Mouse (Mus musculus): ENCODE measurements around the gene Larp4.
"Not testable (repeated sequence)": the region's sequence is repeated elsewhere in the genome, so short reads cannot be mapped to it uniquely, and the experiment has no call there.

Larp4 gene

DNA sequence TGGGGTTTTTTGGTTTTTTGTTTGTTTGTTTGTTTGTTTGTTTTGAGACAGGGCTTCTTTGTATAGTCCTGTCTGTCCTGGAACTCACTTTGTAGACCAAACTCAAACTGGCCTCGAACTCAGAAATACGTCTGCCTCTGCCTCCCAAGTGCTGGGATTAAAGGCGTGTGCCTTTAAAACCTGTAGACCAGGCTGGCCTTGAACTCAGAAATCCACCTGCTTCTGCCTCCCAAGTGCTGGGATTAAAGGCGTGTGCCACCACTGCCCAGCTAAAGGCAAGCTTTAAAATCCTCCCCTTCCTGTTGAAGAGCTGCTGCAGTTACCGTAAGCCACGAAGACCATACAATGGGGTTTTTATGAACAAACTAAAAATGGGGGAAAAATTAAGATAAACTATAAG is at the start of gene Larp4:
Gene Larp4, plus strand, starts transcription at position 301 of the 400 bp plus-strand sequence.
- DNase-seq (ENCODE audit: low spot score): not testable (repeated sequence)

DNA sequence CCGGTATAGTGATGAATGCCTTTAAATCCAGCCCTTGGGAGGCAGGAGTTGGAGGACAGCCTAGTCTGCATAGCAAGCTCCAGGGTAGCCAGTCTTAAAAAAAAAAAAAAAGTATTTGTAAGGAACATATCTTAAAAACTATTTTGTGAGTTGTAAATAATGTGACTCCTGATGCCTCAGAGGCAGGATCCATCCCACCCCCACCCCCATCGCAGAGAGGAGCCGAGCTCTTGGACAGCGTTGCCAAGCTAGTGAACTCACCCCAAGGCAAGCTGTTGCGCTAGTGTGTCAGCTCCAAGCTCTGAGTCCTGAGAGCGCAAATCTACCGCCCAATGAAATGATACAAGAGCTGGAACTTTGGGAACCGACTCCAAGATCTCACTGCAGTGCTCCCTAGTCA is 38.6 kb upstream of the Larp4 start:
- DNase-seq (ENCODE audit: low spot score): no peak

DNA sequence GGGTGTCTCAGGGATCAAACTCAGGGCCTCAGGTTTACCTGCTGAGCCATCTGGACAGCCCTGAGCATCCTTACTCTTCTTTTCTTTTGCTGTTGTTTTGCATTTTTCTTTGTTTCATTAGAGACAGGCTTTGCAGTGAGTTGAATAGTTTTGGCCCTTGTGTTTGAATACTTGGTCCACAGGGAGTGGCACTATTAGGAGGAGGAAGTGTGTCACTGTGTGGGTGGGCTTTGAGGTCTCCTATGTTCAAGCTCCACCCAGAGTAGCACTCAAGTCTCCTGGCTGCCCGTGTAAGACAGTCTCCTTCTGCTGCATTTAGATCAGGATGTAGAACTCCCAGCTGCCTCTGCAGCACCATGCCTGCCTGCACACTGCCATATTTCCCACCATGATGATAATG is 35.4 kb upstream of the Larp4 start:
- no peak for DNase-seq (ENCODE audit: low spot score)

DNA sequence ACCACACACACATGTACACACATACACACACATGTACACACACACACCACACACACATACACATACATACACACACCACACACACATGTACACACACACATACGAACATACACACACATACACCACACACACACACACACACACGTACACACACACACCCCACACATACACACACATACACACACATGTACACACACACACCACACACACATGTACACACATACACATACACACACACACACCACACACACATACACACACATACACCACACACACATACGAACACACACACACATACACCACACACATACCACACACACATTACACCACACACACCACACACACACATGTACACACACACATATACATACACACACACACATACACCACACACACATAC is 33.2 kb upstream of the Larp4 start:
- no peak for DNase-seq (ENCODE audit: low spot score)

DNA sequence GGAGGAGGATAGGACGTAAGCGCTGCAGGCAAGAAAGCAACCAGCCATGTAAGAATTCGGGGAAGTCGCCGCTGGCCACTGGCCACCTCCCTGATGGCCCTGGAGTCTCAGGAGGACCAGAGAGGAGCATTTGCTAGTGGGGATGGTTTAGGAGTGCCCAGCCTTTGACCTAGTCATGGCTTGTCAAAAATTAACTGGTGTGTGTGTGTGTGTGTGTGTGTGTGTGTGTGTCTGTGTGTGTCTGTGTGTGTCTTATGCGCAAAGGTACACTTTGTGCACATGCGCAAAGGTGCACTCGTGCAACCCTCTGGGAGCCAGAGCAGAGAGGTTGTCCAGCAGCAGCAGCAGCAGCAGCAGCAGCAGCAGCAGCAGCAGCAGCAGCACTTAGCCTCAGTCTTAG is 32.0 kb upstream of the Larp4 start:
- DNase-seq (ENCODE audit: low spot score): no peak

DNA sequence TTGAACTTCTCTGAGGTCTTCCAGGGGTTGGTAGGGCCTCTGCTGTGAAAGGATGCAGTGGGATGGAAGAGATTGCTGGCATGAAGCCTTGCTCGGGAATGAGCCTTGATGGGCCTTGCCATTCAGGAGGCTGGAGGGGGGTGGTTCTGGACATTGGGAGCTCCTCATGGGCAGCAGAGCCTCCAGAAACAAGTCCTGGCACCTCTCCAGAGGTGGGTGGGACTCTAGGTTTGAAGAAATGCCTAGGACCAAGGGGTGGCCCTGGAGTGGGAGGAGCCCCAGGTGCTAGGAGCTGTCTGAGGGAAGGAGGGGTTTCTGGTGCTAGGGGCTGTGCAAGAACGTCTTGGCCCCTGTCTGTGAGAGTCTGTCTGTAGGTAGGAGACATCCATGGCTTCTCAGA is 29.4 kb upstream of the Larp4 start:
- DNase-seq (ENCODE audit: low spot score): no peak

DNA sequence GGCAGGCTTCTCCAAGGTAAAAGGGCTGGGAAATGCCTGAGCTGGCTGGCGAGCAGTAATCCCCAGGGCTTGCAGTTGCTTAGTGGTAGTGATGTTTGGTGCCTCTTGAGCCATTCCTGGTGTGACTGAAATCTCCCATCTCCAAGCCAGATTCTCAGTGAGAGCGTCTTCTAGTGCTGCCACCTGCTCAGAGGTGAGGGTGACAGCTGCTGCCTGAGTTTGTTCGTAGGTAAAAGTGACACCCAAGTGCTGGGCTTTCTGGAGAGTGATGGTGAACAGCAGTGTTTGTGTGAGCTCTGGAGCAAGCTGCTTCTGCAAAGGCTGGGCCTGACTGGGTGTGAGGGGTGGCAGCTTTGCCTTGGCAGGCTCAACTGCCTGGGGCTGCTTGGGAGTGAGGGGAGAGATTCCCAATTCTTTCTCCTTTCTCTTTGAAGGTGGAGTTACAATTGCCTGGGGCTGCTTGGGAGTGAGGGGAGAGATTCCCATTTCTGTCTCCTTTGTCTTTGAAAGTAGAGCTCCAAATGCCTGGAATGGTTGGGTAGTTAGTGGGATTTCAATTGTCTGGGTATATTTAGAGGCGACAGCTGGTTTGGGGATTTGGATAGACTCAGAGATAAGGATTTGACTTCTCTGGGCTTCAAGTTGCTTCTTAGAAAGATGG is 28.8 kb upstream of the Larp4 start:
- no peak for DNase-seq (ENCODE audit: low spot score)

DNA sequence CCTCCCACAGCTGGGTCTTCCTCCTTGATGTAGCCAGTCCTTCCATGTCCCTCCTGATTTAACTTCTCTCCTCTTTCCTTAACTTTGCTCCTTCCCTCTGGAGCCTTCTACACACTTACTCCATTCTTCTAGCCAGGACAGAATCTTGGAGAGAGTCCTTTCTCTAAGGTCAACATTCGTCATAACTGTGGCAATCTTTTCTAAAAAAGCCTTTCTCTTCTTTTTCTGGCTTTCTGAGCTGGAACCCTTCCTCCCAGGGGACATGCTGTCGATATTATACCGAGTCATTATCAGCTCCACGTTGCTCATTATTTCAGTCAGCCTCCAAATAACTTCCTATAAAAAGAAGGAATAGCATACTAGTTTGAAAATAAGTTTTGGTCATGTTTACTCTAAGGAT is 14.5 kb upstream of the Larp4 start:
- DNase-seq (ENCODE audit: low spot score): no peak

DNA sequence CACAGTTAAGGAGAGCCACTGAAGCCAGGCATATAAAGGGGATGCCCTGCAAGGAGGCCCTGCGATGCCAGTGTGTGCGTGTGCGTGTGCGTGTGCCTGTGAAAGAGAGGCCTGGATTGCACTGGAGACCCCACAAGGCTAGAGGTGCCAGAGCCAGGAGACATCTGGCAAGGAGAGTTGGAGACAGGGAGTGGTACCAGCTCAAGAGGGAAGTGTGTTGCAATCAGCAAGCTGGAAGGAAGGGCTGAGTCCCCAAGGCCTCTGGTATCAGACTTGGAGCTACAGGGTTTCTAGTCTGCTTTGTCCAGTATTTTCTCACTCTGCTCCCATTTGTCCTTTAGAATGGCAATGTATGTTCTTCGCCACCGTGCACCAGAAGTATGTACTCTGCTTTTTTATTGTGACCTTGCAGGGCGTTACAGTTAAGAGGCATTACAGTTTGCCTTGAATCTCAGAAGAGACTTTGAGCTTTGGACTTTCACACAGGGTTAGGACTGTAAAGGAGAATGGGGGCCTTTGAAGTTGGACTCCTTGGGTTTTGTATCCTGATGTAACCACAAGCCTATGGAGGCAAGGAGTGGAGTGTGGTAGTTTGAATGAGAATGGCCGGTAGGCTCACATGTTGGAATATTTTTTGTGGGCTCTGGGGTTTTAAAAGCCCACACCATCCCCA is 4.6 kb upstream of the Larp4 start:
- no peak for DNase-seq (ENCODE audit: low spot score)

DNA sequence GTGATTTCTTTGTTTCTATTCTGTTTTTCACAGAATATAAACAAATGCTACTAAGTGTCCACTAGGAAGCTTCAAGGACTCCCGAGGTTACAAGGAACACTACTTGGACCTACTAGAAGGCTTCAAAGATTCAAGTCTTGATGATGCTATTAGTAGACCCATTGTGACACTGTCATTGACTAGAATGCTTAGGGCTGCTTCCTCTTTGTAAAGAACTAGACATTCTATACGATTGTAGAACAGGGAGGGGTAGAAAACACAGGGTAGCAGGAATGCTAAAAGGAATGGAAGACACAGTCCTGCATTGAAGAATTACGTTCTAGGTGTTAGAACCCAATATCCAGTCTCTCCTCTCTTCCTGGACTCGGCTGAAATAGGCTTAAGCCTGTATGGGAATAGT is 2.9 kb upstream of the Larp4 start, which contains the start of gene Fam186a:
Gene Fam186a, minus strand, starts transcription at position 101 of the 400 bp plus-strand sequence.
- no peak for DNase-seq (ENCODE audit: low spot score)

DNA sequence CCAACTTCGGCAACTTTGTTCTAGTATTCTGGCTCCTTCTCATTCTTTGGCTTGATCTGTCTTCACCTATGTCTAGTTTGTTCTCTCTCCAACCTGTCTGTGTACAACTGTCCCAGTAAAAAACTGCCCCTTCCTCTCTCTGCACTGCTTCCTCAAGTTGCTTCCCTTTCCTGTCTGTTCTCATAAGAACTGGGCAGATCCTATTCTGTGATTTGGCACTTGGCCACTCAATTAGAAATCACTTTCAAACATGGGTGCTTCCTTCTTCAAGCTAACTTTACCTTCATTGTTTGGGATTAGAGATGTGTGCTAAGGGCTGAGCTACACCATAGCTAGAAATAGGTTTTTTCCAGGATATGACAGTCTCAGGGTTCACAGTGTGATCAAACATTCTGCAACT is 741 bp downstream of the Larp4 start:
- no peak for DNase-seq (ENCODE audit: low spot score)

DNA sequence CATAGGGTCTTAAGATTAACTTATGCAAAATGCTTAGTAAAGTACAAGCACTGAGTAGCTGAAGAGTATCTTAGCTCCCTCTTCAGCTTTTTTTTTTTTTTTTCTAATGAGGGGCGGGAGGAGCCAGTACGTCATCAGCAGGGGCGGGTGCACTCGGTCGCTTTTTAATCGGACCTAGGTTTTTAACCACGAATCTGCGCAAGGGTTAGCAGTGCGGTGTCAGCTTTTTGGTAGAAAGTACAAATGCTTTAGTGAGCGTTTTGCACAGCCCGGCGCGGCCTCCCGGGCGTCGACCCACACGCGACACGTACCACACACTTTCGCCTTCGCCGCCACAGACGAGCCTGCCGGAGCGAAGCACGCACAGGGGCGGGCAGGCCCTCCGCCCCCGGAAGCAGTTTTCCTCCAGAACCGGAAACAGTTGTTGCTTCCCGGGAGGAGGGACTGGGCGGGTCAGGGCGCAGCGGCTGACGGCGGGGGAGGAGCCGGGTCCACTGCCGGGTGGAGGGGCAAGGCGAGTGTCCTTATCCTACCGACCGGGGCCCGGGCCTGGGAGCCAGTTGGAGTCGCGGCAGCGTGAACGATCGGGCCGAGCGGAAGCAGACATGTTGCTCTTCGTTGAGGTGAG is 2.6 kb downstream of the Larp4 start:
- peak; percentile 94 for DNase-seq (ENCODE audit: low spot score)

DNA sequence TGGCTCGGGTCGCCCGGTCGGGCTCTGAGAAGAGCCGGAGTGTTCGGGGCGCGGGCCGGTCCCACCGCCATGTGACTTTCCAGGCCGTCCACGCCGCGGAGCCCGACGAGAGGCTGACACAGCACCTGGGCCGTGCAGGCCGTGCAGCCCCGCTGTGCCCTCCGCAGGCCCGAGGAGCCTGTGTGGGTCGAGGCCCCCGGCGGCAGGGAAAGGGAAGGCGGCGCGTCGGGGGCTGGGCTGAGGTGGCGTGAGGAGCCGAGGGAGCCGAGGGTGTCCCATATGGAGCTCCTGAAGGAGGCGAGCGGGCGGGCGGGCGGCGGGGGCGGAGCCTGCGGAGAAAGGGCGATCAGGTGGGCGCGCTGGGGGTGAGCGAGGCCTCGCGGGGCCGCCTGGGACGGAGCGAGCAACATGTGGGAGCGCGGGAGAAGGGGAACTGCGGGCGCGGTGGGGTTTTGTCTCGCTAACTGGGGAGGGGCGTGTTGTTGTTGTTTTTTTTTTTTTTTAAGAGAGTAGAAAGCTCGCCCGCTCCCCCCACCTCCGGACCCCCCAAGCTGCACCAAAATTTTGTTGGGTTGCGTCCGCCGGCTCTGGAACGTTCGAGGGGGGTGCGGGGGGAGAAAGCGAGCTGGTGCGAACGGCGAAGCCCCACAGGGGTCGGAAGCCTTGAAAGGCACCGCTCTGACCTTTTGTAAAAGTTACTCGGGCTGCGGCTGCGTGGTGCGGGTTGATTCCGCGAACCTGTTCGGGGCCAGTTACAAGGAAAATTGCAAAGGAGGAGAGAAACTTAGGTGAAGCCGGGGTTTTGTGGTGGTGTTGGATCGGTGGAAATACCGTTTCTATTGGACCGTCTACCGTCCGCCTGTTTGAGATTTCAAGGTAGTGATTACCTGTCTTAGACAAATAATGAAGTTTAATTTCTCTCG is 3.4 kb downstream of the Larp4 start:
- peak; percentile 42 for DNase-seq (ENCODE audit: low spot score)

DNA sequence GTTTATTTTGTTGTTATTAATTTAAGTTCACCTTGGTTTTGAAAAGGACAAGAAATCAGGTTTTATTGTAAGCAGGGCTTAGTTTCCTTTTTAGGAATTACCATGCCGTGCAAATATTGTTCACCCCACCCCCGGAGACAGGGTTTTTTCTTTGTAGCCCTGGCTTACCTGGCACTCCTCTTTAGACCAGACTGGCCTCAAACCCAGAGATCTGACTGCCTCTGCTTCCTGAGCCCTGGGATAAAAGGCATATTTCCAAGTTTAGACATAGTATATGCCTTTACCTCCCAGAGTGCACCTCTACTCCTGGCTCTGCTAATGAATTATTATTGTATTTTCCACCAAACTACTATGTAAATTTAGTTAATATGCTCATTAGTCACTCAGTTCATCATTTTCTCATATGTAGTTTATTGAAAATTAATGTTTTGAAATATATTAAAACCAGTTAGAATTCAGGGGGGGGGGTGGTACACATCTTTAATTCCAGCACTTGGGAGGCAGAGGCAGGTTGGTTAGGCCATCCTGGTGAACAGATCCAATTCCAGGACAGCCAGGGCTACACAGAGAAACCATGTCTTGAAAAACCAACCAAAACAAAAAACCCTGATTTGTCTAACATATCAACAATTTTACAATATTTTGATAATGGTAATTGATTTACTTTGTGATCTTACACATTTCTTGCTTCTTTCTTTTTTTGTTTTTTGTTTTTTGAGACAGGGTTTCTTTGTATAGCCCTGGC is 4.8 kb downstream of the Larp4 start:
- DNase-seq (ENCODE audit: low spot score): no peak

DNA sequence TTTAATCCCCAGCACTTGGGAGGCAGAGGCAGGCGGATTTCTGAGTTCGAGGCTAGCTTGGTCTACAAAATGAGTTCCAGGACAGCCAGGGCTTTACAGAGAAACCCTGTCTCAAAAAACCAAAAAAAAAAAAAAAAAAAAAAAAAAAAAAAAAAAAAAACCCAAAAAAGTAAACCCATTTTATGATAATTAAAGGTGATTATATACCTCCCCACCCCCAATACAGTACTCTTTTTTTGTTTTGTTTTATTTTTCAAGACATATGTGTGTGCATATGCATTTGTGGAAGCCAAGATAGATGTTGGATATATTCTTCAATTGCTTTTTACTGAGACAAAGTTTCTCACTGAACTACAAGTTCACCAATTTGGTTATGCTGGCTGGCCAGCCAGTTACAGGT is 6.3 kb downstream of the Larp4 start:
- not testable (repeated sequence) for DNase-seq (ENCODE audit: low spot score)

DNA sequence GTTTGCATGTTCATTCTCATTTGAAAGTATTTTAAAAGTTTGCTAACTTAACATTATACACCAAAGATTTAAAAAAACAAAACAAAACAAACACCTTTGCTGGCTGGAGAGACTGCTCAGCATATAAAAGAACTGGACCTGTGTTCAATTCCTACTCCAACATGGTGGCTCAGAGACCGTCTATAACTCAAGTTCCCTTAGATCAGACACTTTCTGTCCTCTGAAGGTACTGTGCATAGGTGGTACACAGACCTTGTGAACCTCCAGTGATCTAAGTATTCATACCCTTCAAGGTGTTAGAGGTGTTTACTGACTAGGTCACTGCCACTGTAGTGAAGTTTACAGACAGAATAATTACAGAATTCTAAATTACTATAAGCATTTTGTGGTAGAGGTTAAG is 9.4 kb downstream of the Larp4 start:
- no peak for DNase-seq (ENCODE audit: low spot score)

DNA sequence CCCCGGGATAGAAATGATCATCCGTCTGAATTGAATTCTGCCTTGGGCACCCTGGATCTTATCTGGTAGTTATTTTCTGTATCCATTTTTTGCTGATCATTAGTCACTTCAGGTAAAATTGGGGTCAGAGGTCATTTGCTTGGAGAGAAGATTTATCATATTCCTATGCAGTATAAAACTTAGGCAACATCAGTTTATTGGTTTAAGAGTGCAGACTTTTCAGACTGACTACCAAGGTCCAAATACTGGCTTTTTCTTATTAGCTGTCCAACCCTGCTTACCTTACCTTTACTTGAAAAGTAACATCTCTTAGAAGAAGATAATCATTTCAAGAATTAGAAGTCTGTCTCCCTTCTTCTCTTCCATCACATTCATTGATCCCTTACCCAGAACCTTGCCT is 9.8 kb downstream of the Larp4 start:
- no peak for DNase-seq (ENCODE audit: low spot score)

DNA sequence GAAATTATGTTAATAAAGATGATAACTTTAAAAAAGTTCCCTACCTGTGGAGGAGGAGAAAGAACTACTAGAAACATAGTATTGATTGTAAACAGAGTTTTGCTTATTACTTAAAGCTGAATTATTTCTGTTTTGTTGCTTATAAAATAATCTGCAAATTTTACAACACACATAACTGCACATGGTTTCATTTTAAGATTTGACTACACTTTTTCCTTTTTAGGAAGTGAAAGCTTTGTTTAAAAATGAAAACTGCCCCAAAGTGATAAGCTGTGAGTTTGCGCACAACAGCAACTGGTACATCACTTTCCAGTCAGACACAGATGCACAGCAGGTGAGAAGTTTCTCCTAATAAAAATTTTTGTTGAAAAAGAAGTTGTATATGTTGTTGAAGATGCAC is 23.2 kb downstream of the Larp4 start:
- no peak for DNase-seq (ENCODE audit: low spot score)

DNA sequence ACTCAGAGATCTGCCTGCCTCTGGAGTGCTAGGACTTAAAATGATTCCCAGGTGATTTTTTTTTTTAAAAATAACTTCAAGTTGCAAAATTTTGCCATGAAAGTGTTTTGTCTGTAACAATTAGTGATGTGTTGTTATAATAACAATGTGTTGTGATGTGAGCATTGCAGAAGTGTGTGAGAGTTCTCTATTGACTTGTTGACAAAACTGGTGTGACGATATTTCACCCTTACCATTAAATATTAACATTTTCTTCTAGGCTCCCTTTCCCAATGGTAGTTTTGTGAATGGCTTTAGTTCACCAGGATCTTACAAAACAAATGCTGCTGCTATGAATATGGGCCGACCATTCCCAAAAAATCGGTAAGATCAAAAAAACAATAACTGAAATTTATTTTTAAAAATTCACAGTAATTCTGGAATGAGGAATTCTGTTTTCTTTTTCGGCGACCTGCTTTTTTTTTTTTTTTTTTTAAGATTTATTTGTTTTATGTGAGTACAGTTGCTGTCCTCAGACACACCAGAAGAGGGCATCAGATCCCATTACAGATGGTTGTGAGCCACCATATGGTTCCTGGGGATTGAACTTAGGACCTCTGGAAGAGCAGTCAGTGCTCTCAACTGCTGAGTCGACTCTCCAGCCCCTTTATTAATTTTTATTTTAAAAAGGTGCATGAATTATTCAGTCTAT is 27.4 kb downstream of the Larp4 start:
- no peak for DNase-seq (ENCODE audit: low spot score)

DNA sequence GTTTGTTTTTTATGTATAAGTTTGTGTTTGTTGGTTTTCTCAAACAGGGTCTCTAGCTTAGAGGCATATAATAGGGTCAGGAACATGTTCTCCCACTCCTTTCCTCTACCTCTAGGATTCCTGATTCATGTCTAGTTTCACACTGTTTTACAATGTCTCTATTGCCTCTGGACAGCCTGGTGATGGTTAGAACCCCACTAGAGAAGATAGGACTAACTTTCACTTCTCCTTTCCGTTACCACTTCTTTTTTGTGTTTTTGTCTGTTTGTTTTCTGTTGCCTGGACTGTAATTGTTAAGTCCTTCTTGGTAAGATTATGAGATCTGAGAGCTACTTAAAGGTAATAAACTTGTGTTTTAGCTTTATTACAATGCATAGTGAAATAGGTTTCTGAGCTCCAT is 29.5 kb downstream of the Larp4 start:
- DNase-seq (ENCODE audit: low spot score): no peak

DNA sequence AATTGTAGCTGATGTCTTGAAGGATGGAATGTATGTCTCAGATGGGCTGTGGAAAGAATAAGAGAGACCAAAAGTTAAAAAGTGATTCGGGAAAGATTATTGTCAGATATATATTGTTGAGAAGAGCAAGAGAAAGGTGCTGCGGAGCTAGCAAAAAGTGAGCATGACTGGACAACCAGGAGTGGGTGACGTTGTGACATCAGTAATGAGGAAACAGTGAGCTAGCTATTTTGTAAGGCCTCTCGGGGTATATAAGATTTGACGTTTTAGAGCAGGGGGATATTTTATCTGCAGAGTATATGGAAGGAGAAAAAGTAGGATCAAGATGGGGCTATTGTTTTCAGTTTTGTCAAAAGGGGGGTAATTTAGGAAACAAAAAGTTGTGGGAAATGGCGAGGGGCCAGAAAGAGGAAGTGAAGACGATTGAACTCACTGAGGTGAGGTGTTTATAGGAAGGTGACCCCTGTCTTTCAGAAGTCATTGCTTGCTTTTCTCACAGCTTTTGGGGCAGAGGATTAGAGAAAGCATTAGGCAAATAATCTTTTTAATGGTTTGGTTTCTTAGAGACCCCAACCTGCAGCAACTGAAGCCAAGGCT is 34.9 kb downstream of the Larp4 start:
- no peak for DNase-seq (ENCODE audit: low spot score)
